Mouse (Mus musculus) intestine, embryonic 16.5 days (tissue): ENCODE measurements around the gene Gm49373. TPM values are rescaled to one million over a fixed set of nuclear protein-coding genes. Genes with fewer than 3 reads are reported as not detected.
A peak's percentile ranks its signal among the peaks of the same experiment; 100 is the strongest.

Source experiments
- ATAC-seq: fragments of 200-750 bp; cut with Nextera tagmentation; 2 replicates; pipeline ENCODE4 v1.8.0; 2017; ENCODE audit warnings: moderate TSS enrichment, moderate library complexity
- H3K27ac ChIP-seq: fragments of 300-500 bp; sonication (generic); 2 replicates; pipeline ENCODE4 v1.5.1; 2014; ENCODE audit warnings: mild to moderate bottlenecking, low read length
- H3K27me3 ChIP-seq: fragments of 300-500 bp; sonication (generic); replicated peaks from 2 replicates; pipeline ENCODE4 v1.6.1; 2014; ENCODE audit warnings: low read length, control low read depth, mixed read lengths; ENCODE audit not compliant: control insufficient read depth, insufficient read depth
- H3K36me3 ChIP-seq: fragments of 300-500 bp; sonication (generic); 2 replicates; pipeline ENCODE4 v1.6.1; 2014; ENCODE audit warnings: low read length, control low read depth; ENCODE audit not compliant: control insufficient read depth, insufficient read depth
- H3K4me1 ChIP-seq: fragments of 300-500 bp; sonication (generic); 2 replicates; pipeline ENCODE4 v1.6.1; 2014; ENCODE audit warnings: low read length, control low read depth, mixed read lengths; ENCODE audit not compliant: control insufficient read depth, insufficient read depth
- H3K4me2 ChIP-seq: fragments of 300-500 bp; sonication (generic); 2 replicates; pipeline ENCODE4 v1.6.1; 2014; ENCODE audit warnings: low read depth, low read length, control low read depth
- H3K4me3 ChIP-seq: fragments of 300-500 bp; sonication (generic); 2 replicates; pipeline ENCODE4 v1.5.1; 2014; ENCODE audit warnings: mild to moderate bottlenecking, low read length
- H3K9ac ChIP-seq: fragments of 300-500 bp; sonication (generic); 2 replicates; pipeline ENCODE4 v1.6.1; 2014; ENCODE audit warnings: low read depth, low read length
- H3K9me3 ChIP-seq: fragments of 300-500 bp; sonication (generic); 2 replicates; pipeline ENCODE4 v1.6.1; 2016; ENCODE audit warnings: low read length, control low read depth; ENCODE audit not compliant: control insufficient read depth
- WGBS: fragments of 180-500 bp; shearing (Covaris S2); extraction: QIAGEN DNeasy Blood & Tissue Kit; methylation state at CpG from one replicate; pipeline ENCODE4 v1.1.7; 2014; 5-methylcytosine and 5-hydroxymethylcytosine counted together
- polyA plus RNA-seq: library from polyadenylated mRNA; unstranded; fragments of >200 nt; fragmentation: Nextera tagmentation; extraction: Ambion mirVana; gene quantifications from 2 replicates; pipeline ENCODE4 v1.2.1, GENCODE M21; 2015

The Gm49373 gene
- polyA plus RNA-seq, 1 experiment from 2014 or later: 0.44 TPM

DNA sequence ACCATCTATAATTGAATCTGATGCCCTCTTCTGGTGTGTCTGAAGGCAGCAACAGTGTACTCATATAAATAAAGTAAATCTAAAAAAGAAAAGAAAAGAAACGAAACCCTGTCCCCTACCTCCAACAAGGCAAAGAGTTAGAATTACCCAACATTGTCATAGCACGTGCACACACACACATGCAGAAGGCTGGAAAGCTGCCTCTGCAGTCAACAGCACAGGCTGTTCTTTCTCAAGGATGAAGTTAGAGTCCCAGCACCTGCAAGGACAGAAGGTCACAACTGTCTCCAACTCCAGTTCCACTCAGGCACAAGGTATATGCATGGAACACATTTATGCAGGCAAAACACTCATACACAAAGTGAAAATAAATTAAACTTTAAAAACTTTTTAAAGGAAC is 29.2 kb upstream of the Gm49373 start:
- Histone ChIP-seq H3K4me1 (peaks cover 4% of the 10 kb centered on the region; the same call in 1 of the 2 replicates), H3K9ac (no peak overlapping the region), H3K27me3 (no peaks in the 10 kb centered on the region), H3K27ac (no peak overlapping the region), H3K36me3 (no peaks in the 10 kb centered on the region), H3K4me3 (no peak overlapping the region), H3K9me3 (no peaks in the 10 kb centered on the region), H3K4me2 (no peak overlapping the region)
- ATAC-seq: no peak
- 93% methylated on average over 2 of the region's 2 CpGs for WGBS

DNA sequence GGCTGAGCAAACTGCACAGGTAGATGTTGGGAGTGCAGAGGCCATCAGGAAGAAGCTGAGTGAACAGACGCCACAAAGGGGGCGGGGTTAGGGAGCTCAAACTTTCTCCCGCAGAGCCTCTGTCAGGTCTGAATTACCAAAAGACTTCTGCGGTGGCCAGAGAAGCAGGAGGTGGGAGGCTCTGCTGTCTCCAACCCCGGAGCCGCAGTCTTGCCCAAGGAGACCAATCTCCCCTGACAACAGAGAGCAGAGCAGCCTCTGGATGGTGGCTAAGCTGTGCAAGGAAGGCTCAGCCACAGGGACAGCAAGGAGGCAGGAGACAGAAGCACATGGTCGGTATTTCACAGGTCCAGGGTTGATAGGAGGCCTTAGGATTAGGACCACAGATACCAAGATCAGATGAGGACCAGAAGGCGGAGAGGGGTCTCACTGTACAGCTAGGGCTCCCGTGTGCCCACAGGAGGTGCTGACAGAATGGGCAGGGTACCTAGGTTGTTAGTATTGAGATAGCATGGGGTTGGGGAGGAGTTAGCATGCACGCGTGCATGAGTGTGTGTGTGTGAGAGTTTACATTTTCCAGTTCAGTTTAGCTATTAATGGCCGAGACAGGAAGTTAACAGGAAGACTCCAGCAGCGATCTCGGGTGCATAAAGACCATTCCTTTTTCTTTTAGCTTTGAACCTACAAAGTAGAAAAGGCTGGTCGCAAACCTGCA is 27.7 kb upstream of the Gm49373 start:
- H3K4me3 ChIP-seq: no peak overlapping the region
- H3K27ac ChIP-seq: no peak overlapping the region
- H3K9me3 ChIP-seq: no peaks in the 10 kb centered on the region
- no peak overlapping the region; the same call in 1 of the 2 replicates for H3K9ac ChIP-seq
- 0 out of 2 replicates have a peak, but pooled peaks have one; percentile 32 for ATAC-seq
- H3K27me3 ChIP-seq: no peaks in the 10 kb centered on the region
- WGBS: 40% methylated on average over 15 of the region's 15 CpGs
- H3K4me1 ChIP-seq: peaks cover 4% of the 10 kb centered on the region; the same call in 1 of the 2 replicates
- H3K4me2 ChIP-seq: no peak overlapping the region
- H3K36me3 ChIP-seq: no peaks in the 10 kb centered on the region

DNA sequence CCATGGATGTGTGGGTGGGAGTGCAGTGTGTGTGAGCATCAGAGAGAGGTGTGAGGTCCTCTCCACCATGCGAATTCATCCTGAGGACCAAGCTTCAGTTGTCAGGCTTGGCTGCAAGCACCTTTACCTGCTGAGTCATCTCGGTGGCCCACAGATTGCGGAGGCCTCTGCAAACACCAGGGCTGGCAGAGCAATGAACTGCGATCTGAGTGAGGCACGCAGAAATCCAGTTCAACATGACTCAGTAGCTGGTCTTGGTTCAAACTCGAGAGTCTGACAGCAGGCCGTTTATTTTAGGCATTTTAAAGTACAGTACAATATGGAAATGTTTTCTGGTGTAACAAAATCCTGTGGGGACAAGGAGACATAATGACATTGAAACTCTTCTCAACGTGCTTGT is 24.9 kb upstream of the Gm49373 start:
- no peak overlapping the region for H3K4me2 ChIP-seq
- ATAC-seq: peak; percentile 71
- H3K27ac ChIP-seq: no peak overlapping the region
- no peaks in the 10 kb centered on the region for H3K36me3 ChIP-seq
- H3K4me1 ChIP-seq: peaks cover 4% of the 10 kb centered on the region; the same call in 1 of the 2 replicates
- H3K9me3 ChIP-seq: no peaks in the 10 kb centered on the region
- H3K4me3 ChIP-seq: no peak overlapping the region
- 51% methylated on average over 8 of the region's 8 CpGs for WGBS
- H3K27me3 ChIP-seq: no peaks in the 10 kb centered on the region
- no peak overlapping the region for H3K9ac ChIP-seq

DNA sequence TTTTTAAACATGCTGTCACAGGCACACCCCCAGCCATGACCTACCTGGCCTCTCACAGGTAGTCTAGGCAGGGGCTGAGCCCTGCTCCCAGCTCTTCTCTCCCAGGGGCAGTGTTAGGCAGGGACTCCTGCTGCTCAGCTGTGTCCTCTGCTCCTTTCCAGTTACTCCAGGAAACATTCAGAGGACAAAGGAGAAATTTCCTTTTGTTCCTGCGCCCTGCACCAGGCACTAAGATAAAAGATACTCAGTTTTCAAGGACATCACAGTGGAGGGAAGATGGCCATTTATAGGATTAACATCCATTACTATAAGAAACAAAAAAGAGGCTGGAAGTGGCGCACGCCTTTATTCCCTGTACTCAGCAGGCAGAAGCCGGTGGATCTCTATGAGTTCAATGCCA is 23.1 kb upstream of the Gm49373 start:
- WGBS: 88% methylated on average over 4 of the region's 4 CpGs
- Histone ChIP-seq H3K9me3 (no peaks in the 10 kb centered on the region), H3K4me1 (peaks cover 4% of the 10 kb centered on the region; the same call in 1 of the 2 replicates), H3K27ac (no peak overlapping the region), H3K36me3 (no peaks in the 10 kb centered on the region), H3K9ac (no peak overlapping the region), H3K4me3 (no peak overlapping the region), H3K27me3 (no peaks in the 10 kb centered on the region), H3K4me2 (no peak overlapping the region)
- no peak for ATAC-seq

- H3K9me3 ChIP-seq: no peaks in the 10 kb centered on the region
- no peak for ATAC-seq
- peaks cover 11% of the 10 kb centered on the region; the same call in 1 of the 2 replicates for H3K36me3 ChIP-seq
- H3K27me3 ChIP-seq: no peaks in the 10 kb centered on the region
- H3K27ac ChIP-seq: no peak overlapping the region
- WGBS: 97% methylated on average over 9 of the region's 9 CpGs
- peaks cover 20% of the 10 kb centered on the region for H3K4me1 ChIP-seq
- H3K4me3 ChIP-seq: no peak overlapping the region
- no peak overlapping the region for H3K4me2 ChIP-seq
- H3K9ac ChIP-seq: no peak overlapping the region
Measured at GRCm38 (mm10) chr9:21093423-21093822, 20.5 kb upstream of the Gm49373 start.

GRCm38 (mm10) chr9:21091707-21092320 is 18.9 kb upstream of the Gm49373 start, which contains the start of the genes Gm38431 and Raver1:
Gene Gm38431, minus strand, starts transcription at chr9:21091997.
Gene Raver1, minus strand, starts transcription at chr9:21092008.
- H3K9ac ChIP-seq: peak within 1 kb of the TSS; percentile 88
- H3K9me3 ChIP-seq: no peaks in the 10 kb centered on the region
- peaks cover 19% of the 10 kb centered on the region; the same call in 1 of the 2 replicates for H3K36me3 ChIP-seq
- under 1% methylated on average over 54 of the region's 54 CpGs for WGBS
- peaks cover 20% of the 10 kb centered on the region for H3K4me1 ChIP-seq
- ATAC-seq: peak; percentile 99
- H3K4me2 ChIP-seq: peak within 1 kb of the TSS; percentile 78
- peak within 1 kb of the TSS; percentile 91 for H3K27ac ChIP-seq
- peak within 1 kb of the TSS; percentile 74 for H3K4me3 ChIP-seq
- no peaks in the 10 kb centered on the region for H3K27me3 ChIP-seq

DNA sequence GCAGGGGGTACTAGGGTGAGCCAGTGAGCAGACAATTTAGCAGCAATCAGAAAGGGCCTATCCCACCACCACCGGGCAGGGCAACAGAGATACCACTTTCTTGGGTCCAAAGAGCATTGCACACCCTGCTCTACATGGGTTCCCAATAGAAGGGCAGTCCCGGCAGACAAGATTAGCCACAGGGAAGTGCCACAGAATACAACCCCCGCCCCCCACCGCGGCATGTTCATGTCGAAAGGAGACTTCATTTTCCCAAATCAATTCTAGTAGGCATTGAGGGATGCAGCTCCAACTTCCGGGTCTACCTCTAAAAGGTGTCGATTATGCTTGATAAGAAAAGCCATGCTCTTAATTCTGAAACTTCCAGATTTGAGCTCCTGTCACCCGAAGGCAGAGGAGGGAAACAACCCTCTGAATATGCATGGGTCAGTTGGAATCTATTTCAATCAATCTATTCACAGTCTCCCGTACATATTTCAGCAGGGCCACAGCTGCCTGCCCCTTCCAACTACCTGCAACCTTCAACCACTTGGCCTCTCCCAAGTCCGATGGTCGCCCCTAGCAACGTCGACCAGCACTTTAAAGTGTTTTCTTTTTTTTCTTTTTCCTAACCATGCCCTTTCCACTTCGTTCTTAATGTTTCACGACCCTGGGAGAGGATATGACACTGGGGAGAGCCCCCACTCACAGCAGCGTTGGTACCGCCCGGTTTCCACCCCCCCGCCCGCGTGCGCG is 18.2 kb upstream of the Gm49373 start:
- Histone ChIP-seq H3K4me2 (peak overlapping the region; percentile 78), H3K36me3 (peaks cover 24% of the 10 kb centered on the region), H3K9me3 (no peaks in the 10 kb centered on the region), H3K27me3 (no peaks in the 10 kb centered on the region), H3K4me3 (peak overlapping the region; percentile 74), H3K9ac (peak overlapping the region; percentile 88), H3K4me1 (peaks cover 23% of the 10 kb centered on the region), H3K27ac (peak overlapping the region; percentile 91)
- peak; percentile 57 for ATAC-seq
- WGBS: 3% methylated on average over 24 of the region's 24 CpGs

DNA sequence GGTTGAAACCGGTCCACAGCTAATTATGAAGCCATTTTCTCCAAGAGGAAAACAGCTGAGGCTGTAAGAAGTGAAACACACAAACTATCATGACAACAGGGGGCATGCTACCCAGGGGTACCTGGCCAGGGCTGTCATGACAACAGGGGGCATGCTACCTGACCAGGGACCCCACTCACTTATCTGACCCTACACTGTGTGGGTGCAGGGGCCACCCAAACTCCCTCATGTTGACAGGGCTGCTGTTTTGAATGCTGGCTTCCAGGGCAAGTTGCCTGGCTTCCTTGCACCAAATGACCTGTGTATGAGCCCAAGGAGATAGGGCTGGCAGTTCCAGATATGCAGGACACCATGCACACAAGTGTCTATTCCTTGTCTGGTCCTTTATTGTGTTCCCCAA is 17.6 kb upstream of the Gm49373 start:
- Histone ChIP-seq H3K4me2 (peak overlapping the region; percentile 78), H3K27me3 (no peaks in the 10 kb centered on the region), H3K27ac (peak overlapping the region; percentile 91), H3K36me3 (peaks cover 30% of the 10 kb centered on the region), H3K4me3 (peak overlapping the region; percentile 74), H3K9ac (peak overlapping the region; percentile 88), H3K4me1 (peaks cover 24% of the 10 kb centered on the region), H3K9me3 (no peaks in the 10 kb centered on the region)
- ATAC-seq: no peak
- WGBS: 92% methylated on average over 1 of the region's 1 CpGs

- Histone ChIP-seq H3K4me3 (no peak overlapping the region), H3K4me2 (no peak overlapping the region), H3K27me3 (no peaks in the 10 kb centered on the region), H3K27ac (no peak overlapping the region), H3K9me3 (no peaks in the 10 kb centered on the region), H3K4me1 (peaks cover 4% of the 10 kb centered on the region), H3K36me3 (peaks cover 49% of the 10 kb centered on the region), H3K9ac (no peak overlapping the region)
- 86% methylated on average over 3 of the region's 3 CpGs for WGBS
- ATAC-seq: no peak
Measured at GRCm38 (mm10) chr9:21083324-21083723, 10.4 kb upstream of the Gm49373 start.
